Mouse (Mus musculus) heart, adult 2 months (tissue): ENCODE data around the gene Pigv.

Experiments
- CTCF ChIP-seq: fragments of 200-600 bp; IDR thresholded peaks from 2 replicates; pipeline ENCODE4 v1.8.1; 2022; ENCODE audit warnings: antibody characterized with exemption, mild to moderate bottlenecking, moderate library complexity
- POLR2A ChIP-seq: fragments of 200-500 bp; IDR thresholded peaks from 2 replicates; pipeline ENCODE4 v1.6.1; 2011; ENCODE audit warnings: mild to moderate bottlenecking, low read depth, low read length, control low read depth; ENCODE audit not compliant: insufficient read depth

DNA sequence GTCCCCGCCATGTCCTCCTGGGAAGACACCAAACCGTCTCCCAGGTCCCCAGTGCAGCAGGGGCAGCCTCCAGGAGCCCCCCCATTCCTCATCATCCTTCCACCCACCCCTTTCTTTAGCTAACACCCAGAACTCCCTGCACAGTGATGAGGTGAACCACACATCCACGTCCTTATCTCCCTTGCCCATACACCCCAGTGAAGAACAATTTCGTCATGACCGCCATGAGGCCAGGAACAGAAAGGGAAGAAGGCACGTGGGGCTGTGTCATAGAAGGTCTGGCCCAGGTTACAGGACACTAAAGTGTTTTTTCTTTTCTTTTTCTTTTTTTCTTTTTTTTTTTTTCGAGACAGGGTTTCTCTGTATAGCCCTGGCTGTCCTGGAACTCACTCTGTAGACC lies 47.6 kb downstream of the Pigv start:
- TF ChIP-seq CTCF (no peak), POLR2A (no peak)
